Mouse (Mus musculus): Measurements from ENCODE around the gene Gm27027.
A peak's percentile ranks its signal among the peaks of the same experiment; 100 is the strongest.

The Gm27027 gene

GRCm38 (mm10) chr2:93996254-93996653 lies at the start of gene Gm27027:
Gene Gm27027, minus strand, starts transcription at chr2:93996354.
- no peak for DNase-seq

DNA sequence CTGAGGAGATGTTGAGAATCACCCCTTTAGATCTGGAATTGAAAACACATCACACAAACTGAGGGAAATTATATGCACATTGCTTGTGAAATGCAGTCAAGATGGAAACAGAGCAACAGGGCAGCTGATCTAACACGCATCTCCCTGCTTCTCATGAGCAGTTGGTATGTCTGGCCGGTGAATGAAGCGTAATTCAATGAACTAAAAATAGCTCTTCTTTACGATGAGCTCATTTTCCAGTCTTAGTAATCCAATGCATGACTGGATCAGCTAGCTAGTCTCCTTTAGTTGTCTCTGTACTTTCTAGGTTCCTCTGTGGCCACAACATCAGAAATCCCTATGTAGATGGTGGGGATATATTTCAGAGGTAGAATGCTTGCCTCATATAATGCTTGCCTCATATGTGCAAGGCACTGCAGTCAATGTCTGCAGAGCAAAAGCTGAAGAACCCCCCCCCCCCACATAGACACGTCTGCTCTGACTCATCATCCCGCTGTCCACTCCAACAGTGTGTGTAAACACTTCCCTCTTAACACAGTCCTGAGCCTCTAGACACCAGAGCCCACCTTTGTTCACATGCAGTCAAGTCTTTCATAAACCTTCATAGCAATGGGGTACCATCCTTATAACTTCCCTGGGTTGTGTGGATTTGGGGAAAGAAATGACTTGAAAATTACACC lies 49.4 kb upstream of the Gm27027 start:
- DNase-seq, result no peak

- DNase-seq, result no peak
Measured at GRCm38 (mm10) chr2:94044174-94044573, 48.0 kb upstream of the Gm27027 start.

- no peak for DNase-seq
Measured at GRCm38 (mm10) chr2:94043662-94044061, 47.5 kb upstream of the Gm27027 start.

GRCm38 (mm10) chr2:94042461-94042860 lies 46.3 kb upstream of the Gm27027 start:
- DNase-seq, result peak; percentile 53

DNA sequence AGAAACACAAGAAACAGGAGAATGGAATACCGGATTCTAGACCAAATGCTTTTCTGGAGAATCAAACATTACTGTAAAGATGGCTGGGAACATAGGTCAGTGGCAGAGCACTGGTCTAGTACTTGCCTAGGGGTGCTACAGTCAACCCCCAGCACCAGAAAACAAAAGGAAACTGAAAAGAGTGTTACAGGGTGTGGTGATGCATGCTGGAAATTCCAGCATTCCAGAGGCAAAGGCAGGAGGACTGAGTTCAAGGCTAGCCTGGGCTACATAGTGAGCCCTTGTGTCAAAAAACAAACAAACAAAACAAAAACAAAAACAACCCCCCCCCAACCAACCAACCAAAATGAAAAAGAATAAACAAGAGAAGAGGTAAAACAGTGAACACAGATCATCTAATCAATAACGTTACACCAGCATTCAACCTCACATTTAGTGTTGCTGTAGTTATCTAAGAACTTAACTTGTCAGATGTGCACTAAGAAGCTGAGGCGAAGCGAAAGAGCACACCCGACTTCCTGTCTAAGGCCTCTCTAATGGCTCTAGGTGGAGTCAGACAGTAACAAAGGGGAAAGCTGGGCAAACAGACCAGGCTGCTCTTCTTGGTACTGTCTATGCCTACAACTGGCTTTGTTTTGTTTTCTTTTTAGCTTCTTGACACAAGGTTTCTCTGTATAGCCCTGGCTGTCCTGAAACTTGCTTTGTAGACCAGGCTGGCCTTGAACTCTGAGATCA lies 44.4 kb upstream of the Gm27027 start:
- DNase-seq, result no peak

- DNase-seq, result peak; percentile 72
Measured at GRCm38 (mm10) chr2:94035428-94036331, 39.5 kb upstream of the Gm27027 start.

DNA sequence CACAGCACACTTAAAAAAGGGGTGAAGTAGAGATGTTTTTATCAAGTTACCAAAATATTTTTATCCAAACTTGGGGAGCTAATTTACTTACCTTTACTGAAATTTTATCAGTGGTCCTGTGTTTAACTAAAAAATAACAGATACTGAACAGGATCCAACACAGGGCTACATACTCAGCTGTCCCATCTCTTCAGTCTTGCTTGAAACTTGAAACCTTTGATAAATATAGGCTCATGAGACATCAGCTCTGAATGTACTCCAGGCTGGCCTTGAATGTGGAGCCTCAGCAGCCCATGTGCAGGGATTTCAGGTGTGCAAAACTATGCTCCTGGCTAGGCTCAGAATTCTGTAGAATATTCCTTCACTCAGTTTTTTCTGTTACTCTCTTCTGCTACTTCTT lies 34.4 kb upstream of the Gm27027 start:
- no peak for DNase-seq

DNA sequence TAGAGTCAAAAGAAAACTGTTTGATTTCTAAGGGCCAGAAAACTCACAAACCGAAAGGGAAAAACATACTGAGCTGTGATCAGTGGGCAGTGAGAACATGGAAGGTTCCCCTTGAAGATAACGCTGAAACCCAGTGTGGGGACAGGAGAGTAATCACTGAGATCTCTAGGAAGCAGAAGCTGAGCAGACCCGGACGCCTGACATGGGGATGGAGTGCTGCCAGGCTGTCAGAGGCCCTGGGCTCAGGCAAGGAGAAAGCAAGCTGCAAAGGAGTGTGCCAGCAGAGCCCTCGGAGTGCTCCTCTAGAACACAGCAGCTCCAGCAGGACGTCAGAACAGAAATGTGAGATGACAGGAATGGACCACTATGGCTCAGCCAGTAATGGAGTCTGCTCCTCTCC lies 28.5 kb upstream of the Gm27027 start:
- DNase-seq, result no peak

- DNase-seq, result peak; percentile 93
Measured at GRCm38 (mm10) chr2:94010335-94011291, 14.5 kb upstream of the Gm27027 start, which contains the start of gene Alkbh3. Gene Alkbh3, minus strand, starts transcription at chr2:94010807.

DNA sequence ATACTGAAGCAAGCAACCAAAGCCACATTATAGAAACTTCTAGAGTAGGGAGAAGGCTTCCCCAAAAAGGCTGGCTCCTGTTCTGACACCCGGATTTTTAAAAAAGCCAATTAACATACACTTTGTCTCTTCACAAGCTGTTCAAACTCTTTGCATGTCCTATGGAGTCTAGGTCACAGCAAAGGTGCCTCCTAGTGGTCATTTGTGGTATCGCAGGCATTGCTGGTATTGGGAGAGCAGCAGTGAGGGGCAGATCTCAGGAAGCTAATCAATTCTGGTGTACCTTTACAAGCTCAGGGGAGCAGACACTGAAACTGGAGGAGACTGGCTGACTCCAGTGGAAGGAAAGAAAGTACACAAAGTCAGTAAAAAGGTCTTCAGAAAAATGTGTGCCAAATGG lies 6.2 kb upstream of the Gm27027 start:
- peak; percentile 85 for DNase-seq

DNA sequence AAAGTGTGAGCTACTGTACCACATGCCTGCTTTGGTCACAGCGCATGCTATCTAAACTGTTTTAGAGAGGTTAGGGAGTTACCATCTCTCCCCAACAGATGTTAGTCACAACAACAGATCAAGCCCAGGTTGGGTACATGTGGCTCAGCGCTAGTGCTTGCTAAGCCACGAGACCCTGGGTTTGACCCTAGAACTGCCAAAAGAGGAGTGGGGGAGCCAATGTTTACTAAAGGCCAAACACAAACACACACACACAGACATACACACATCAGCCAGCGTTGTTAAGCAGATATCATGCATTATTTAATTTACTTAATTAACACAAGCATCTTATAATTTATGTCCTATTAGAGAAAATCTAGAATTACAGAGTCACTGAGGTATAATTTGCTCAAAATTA lies 5.8 kb upstream of the Gm27027 start:
- DNase-seq, result no peak

DNA sequence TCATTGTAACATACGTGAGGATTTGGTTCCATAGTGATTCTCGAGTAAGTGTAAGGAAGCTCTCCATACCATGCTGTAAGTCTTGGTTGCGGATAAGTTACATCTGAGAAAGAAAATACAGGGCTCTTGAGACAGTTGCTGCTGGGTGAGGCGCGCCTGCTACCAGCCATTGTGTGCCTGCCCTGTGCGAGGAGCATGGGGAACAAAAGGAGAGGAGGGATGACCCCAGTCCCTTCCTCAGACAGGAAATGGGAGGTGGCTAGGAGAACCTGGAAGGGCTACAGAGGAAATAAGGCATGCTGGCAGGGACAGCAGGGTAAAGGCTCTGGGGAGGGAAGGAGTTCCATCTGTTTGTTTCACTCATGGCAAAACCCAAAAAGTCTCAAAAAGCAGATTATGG lies 5.3 kb upstream of the Gm27027 start:
- peak; percentile 43 for DNase-seq

DNA sequence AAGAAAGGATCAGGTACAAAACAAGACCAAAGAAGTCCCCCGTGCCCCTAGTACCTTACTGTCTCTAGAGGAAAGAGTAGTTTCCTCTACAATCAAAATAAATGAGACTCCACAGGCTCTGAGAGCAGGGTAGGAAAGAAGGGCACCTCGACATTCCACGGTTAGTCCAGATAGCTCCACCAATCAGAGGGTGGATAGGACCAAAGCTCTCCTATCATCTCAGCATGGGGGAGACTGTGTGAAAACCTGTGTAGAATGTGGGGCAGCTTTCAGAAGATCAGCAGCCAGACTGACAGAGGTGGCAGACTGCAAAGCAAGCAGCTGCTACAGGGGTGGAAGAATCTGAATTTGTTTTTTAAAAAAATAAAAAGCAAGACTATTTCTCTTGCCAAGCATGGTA lies 3.3 kb downstream of the Gm27027 start:
- no peak for DNase-seq

- DNase-seq, result peak; percentile 76
Measured at GRCm38 (mm10) chr2:93992259-93992658, 3.9 kb downstream of the Gm27027 start.

DNA sequence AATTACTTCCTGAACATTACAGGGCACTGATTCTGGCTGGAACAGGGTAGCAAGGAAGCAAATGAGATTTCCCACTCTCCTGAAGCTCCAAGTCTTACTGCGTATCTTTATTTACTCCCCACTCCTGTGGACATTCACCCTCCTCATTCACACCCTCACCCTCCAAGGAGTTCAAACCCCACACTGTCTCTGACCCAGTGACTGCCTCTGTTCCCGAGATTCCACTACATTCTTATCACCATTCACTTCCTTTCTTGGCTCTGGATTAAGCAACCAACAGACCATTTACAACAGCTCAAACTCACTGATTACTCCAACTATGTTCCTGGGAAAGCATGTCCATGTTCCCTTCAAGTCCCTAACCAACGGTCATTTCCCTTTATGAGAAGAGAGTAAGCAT lies 4.8 kb downstream of the Gm27027 start:
- no peak for DNase-seq

- DNase-seq, result no peak
Measured at GRCm38 (mm10) chr2:93988440-93988839, 7.7 kb downstream of the Gm27027 start.

- DNase-seq, result no peak
Measured at GRCm38 (mm10) chr2:93982457-93983235, 13.5 kb downstream of the Gm27027 start.

- DNase-seq, result no peak
Measured at GRCm38 (mm10) chr2:93979249-93980120, 16.7 kb downstream of the Gm27027 start.
